Mouse (Mus musculus) lung, postnatal 0 days (tissue): ENCODE results near the gene Kif12.

Experiments
- CTCF ChIP-seq: IDR thresholded peaks from 2 replicates; pipeline ENCODE4 v1.5.1; 2016; ENCODE audit warnings: antibody characterized with exemption, mild to moderate bottlenecking
- EP300 ChIP-seq: IDR thresholded peaks from 2 replicates; pipeline ENCODE4 v1.6.1; 2016; ENCODE audit warnings: antibody characterized with exemption, mild to moderate bottlenecking, control low read depth

- TF ChIP-seq CTCF = no peak
- no peak for TF ChIP-seq EP300
These were observed 41.9 kb downstream of the Kif12 start for GRCm38 (mm10) chr4:63129891-63130624.
